Mouse (Mus musculus) adrenal gland, adult (tissue): ENCODE results near the gene Vmn2r75.
"Not testable (repeated sequence)": the region's sequence is repeated elsewhere in the genome, so short reads cannot be mapped to it uniquely, and the experiment has no call there.

Experiments
- DNase-seq, 2 experiments: peaks; one replicate each; pipeline ENCODE4 v3.0.0; 2022 to 2023; ENCODE audit warnings: low spot score in 1 of 2; ENCODE audit not compliant: inconsistent age in 2 of 2

Gene Vmn2r75

DNA sequence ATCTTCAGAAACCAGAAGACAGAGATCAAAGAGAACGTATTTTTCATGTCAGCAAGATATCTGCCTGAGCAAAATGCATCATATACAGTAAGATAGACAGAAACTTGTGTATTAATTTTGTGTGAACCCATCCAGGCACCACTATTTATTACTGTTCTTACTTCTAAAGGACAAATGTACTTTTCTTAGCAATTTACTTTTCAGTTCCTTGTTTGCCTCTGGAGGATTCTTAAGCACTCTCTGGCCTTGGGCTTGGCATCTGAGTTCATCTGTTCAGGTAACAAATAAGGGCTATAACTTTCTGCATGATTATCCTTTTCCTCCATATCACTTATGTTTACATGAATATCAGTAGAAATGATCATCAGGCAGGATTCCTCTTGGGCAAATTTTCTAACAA, at the start of gene Vmn2r75:
TSS of gene Vmn2r75 (minus strand) at position 101 of the 400 bp plus-strand sequence.
- not testable (repeated sequence) for DNase-seq

DNA sequence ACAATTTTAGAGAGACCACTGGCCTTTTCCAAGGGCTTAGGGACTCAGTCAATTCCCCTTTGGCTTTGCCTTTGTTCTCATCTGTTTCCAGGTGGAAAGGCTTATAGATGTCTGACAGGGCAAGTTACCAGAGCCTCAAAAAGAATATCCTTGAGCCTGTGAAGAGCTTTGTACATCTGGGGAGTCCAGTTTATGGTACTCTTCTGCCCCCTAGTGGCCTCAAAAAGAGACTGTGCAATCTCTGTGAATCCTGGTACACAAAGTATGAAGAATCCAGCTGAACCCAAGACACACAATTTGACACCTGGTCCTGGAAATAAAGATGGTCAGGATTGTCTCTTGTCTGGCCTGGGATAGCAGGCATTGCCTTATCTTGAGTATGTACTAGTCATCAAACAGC, 39.8 kb upstream of the Vmn2r75 start:
- DNase-seq = peak; percentile 9 to 58
